Mouse (Mus musculus) left cerebral cortex, adult 6 months (tissue): ENCODE measurements around the gene Gm17509. TPM values are rescaled to one million over a fixed set of nuclear protein-coding genes. Genes with fewer than 3 reads are reported as not detected.

Experiments
- long read RNA-seq, 2 experiments: library from polyadenylated mRNA; unstranded; transcript quantifications; one replicate each; pipeline ENCODE4 v2.0.0; 2019 to 2020
- polyA plus RNA-seq: library from polyadenylated mRNA; unstranded; fragments of <200 nt; fragmentation: Nextera tagmentation; gene quantifications from 2 replicates; pipeline ENCODE4 v1.2.3, GENCODE M21; 2021

The Gm17509 gene
- 0.09 and 0.10 TPM in 2 replicates for polyA plus RNA-seq
- long read RNA-seq, experiment 1: 0 reads
- long read RNA-seq, experiment 2: 0 reads

DNA sequence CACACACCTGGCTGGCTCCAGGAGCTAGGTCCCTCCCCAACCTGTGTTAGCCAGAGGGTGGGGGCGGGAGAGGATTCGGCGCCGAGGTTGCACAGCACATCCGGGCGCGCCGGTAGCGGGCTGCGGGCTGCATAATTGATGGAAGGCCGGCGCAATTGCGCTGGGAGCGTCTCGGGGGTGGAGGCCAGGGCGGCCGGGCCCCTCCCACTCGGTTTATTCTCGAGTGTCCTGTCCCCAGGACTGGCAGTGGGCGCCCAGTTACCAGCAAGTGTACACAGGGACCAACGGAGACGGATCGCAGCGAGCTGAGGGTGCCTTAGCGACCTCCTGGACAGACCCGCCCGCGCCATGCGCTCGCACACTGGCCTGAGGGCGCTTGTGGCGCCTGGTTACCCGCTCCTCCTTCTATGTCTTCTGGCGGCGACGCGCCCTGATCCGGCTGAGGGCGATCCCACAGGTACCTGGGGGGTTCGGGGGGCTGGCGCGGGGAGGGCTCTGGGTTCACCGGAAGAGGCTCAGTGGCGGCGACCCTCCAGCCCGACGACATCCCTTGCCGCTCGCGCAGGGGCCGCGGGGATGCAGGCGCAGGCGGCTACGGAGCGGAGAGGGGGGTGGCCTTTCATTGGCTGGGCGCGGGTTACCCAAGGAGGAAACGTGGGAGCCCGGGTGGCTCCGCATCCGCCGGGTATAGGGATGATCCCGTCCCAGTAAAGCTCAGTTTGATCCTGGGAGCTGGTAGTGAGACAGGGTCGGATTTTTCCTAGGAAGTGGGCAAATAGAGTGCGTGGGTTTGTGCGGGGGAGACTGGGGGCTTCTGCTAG is at the start of gene Gm17509:
Gm17509 (minus strand) TSS at position 575 of the 821 bp plus-strand sequence.

DNA sequence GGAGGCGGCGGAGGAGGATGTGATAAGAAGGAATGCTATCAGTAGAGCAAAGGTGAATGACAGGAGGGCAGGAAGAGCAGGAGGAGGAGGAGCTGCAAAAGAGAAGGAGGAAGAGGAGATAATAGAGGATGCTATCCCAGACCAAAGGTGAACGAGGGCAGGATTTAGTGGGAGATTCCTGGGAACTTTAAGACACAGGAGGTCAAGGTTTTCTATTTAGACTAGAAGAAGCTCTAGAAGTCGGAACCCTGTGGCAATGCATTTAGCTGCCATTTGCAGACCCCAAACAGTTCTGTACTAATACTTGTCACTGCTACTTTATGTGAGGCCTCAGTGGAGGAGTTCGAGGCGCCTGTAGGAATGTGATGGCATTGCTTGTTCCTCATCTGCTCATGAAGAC is 12.6 kb downstream of the Gm17509 start, which contains the start of gene Emb:
Emb (plus strand) TSS at position 301 of the 400 bp plus-strand sequence.

Other genes starting within 250 kb of the Gm17509 start
- gene Parp8, start 195.5 kb downstream of the Gm17509 start, polyA plus RNA-seq: 4.1 and 4.3 TPM in 2 replicates
- 17.5 and 18.9 TPM in 2 replicates for gene Emb, start 12.5 kb downstream of the Gm17509 start, polyA plus RNA-seq